Mouse (Mus musculus) adipose tissue, adult 10 weeks (tissue): ENCODE data around the gene Zswim9. TPM values are rescaled to one million over a fixed set of nuclear protein-coding genes. Genes with fewer than 3 reads are reported as not detected.

ENCODE experiments used
- polyA plus RNA-seq: library from polyadenylated mRNA; stranded (reverse); fragments of 350-450 nt; fragmentation: Illumina TruSeq; extraction: RNeasy Lipid Tissue Mini Kit (QIAGEN cat#74804); gene quantifications from one replicate; pipeline ENCODE4 v1.2.3, GENCODE M21; 2014; ENCODE audit warnings: low read depth, low replicate concordance

Zswim9 gene
- polyA plus RNA-seq = 7.6 TPM

GRCm38 (mm10) chr7:13278308-13278891, at the start of gene Zswim9:
TSS of gene Zswim9 (minus strand) at chr7:13278721.

GRCm38 (mm10) chr7:13324316-13324715, 45.8 kb upstream of the Zswim9 start, which contains the start of gene Pla2g4c:
TSS of gene Pla2g4c (plus strand) at chr7:13324655.

GRCm38 (mm10) chr7:13277081-13277480, 1.4 kb downstream of the Zswim9 start, which contains the start of gene Lig1:
TSS of gene Lig1 (plus strand) at chr7:13277283.

GRCm38 (mm10) chr7:13212720-13213119, 65.8 kb downstream of the Zswim9 start, which contains the start of gene Vmn1r89:
TSS of gene Vmn1r89 (plus strand) at chr7:13213020.

Other genes with a start within 250 kb of the Zswim9 start
- gene Chmp2a, start 243.9 kb downstream of the Zswim9 start, polyA plus RNA-seq = 207 TPM
- gene Ube2m, start 240.4 kb downstream of the Zswim9 start, polyA plus RNA-seq = 155 TPM
- gene Mzf1, start 224.0 kb downstream of the Zswim9 start, polyA plus RNA-seq = 3.6 TPM
- gene Vmn1r85, start 183.5 kb downstream of the Zswim9 start, polyA plus RNA-seq = not detected
- not detected for gene Vmn1r86, start 158.8 kb downstream of the Zswim9 start, polyA plus RNA-seq
- not detected for gene Vmn1r87, start 138.6 kb downstream of the Zswim9 start, polyA plus RNA-seq
- not detected for gene Vmn1r88, start 119.2 kb downstream of the Zswim9 start, polyA plus RNA-seq
- not detected for gene Vmn1r89, start 65.7 kb downstream of the Zswim9 start, polyA plus RNA-seq
- 9.8 TPM for gene Lig1, start 1.4 kb downstream of the Zswim9 start, polyA plus RNA-seq
- 1.9 TPM for gene Pla2g4c, start 45.9 kb upstream of the Zswim9 start, polyA plus RNA-seq
- gene Cabp5, start 119.4 kb upstream of the Zswim9 start, polyA plus RNA-seq = not detected
- 135 TPM for gene Bsph1, start 172.1 kb upstream of the Zswim9 start, polyA plus RNA-seq